Mouse (Mus musculus) myocyte (in vitro differentiated cells): ENCODE data around the gene Fbxo45. TPM values are rescaled to one million over a fixed set of nuclear protein-coding genes. Genes with fewer than 3 reads are reported as not detected.
"Not testable (repeated sequence)": the region's sequence is repeated elsewhere in the genome, so short reads cannot be mapped to it uniquely, and the experiment has no call there.

ENCODE experiments used
- H3K27me3 ChIP-seq: one replicate; pipeline ENCODE4 v1.6.1; 2011; ENCODE audit not compliant: control insufficient read depth, insufficient read depth, insufficient read length
- H3K36me3 ChIP-seq: one replicate; pipeline ENCODE4 v1.6.1; 2011; ENCODE audit not compliant: control insufficient read depth, insufficient read depth
- H3K4me2 ChIP-seq: one replicate; pipeline ENCODE4 v1.6.1; 2011; ENCODE audit warnings: low read depth, control low read depth
- H3K4me3 ChIP-seq: one replicate; pipeline ENCODE4 v1.5.1; 2011; ENCODE audit warnings: mild to moderate bottlenecking, control low read depth, moderate library complexity
- H3K79me2 ChIP-seq: one replicate; pipeline ENCODE4 v1.6.1; 2011; ENCODE audit not compliant: control insufficient read depth, insufficient read depth
- H3ac ChIP-seq: one replicate; pipeline ENCODE4 v1.6.1; 2011; ENCODE audit not compliant: control insufficient read depth, insufficient read length
- CEBPB ChIP-seq: IDR thresholded peaks from 2 replicates; pipeline ENCODE4 v1.6.1; 2011; ENCODE audit warnings: mild to moderate bottlenecking, moderate library complexity; ENCODE audit not compliant: poor library complexity, insufficient read depth, severe bottlenecking
- E2F4 ChIP-seq: IDR thresholded peaks from one replicate; pipeline ENCODE4 v1.6.1; 2011; ENCODE audit warnings: mild to moderate bottlenecking, control low read depth, moderate library complexity; ENCODE audit not compliant: insufficient read depth
- MAX ChIP-seq: IDR thresholded peaks from one replicate; pipeline ENCODE4 v1.6.1; 2011; ENCODE audit warnings: low read depth, mild to moderate bottlenecking, control low read depth
- MYOD1 ChIP-seq, 3 experiments: IDR thresholded peaks; one replicate each; pipeline ENCODE4 v1.6.1; 2011; ENCODE audit warnings: control low read depth in 2 of 3, low read depth in 2 of 3, mild to moderate bottlenecking in 2 of 3, moderate library complexity in 1 of 3; ENCODE audit not compliant: insufficient read length in 2 of 3, control insufficient read depth in 1 of 3
- MYOG ChIP-seq, 3 experiments: IDR thresholded peaks; one replicate each; pipeline ENCODE4 v1.6.1; 2011; ENCODE audit warnings: control low read depth in 2 of 3, low read depth in 2 of 3, mild to moderate bottlenecking in 2 of 3; ENCODE audit not compliant: insufficient read length in 2 of 3, control insufficient read depth in 1 of 3, insufficient read depth in 1 of 3
- POLR2A ChIP-seq: IDR thresholded peaks from one replicate; pipeline ENCODE4 v1.6.1; 2011; ENCODE audit warnings: low read depth, mild to moderate bottlenecking, control low read depth, moderate library complexity; ENCODE audit not compliant: insufficient read length
- POLR2AphosphoS2 ChIP-seq: IDR thresholded peaks from one replicate; pipeline ENCODE4 v1.6.1; 2011; ENCODE audit warnings: low read depth, control low read depth; ENCODE audit not compliant: insufficient read length
- REST ChIP-seq: IDR thresholded peaks from one replicate; pipeline ENCODE4 v1.6.1; 2011; ENCODE audit warnings: mild to moderate bottlenecking, control low read depth, moderate library complexity; ENCODE audit not compliant: insufficient read depth, insufficient read length
- SRF ChIP-seq: IDR thresholded peaks from one replicate; pipeline ENCODE4 v1.6.1; 2011; ENCODE audit warnings: low read depth; ENCODE audit not compliant: control insufficient read depth, insufficient read length
- TCF12 ChIP-seq: IDR thresholded peaks from one replicate; pipeline ENCODE4 v1.6.1; 2011; ENCODE audit warnings: mild to moderate bottlenecking, control low read depth; ENCODE audit not compliant: poor library complexity, insufficient read depth, severe bottlenecking
- TCF3 ChIP-seq: IDR thresholded peaks from one replicate; pipeline ENCODE4 v1.6.1; 2011; ENCODE audit warnings: low read depth, control low read depth; ENCODE audit not compliant: insufficient read length
- USF1 ChIP-seq: IDR thresholded peaks from one replicate; pipeline ENCODE4 v1.6.1; 2011; ENCODE audit warnings: low read depth, mild to moderate bottlenecking, control low read depth, moderate library complexity
- polyA plus RNA-seq: library from polyadenylated mRNA; unstranded; fragments of >200 nt; fragmentation: generic; extraction: Trizol; gene quantifications from one replicate; pipeline ENCODE4 v1.2.1, GENCODE M21; 2012; ENCODE audit warnings: missing spikeins

Gene Fbxo45
- polyA plus RNA-seq, 1 experiment = 3.9 TPM

DNA sequence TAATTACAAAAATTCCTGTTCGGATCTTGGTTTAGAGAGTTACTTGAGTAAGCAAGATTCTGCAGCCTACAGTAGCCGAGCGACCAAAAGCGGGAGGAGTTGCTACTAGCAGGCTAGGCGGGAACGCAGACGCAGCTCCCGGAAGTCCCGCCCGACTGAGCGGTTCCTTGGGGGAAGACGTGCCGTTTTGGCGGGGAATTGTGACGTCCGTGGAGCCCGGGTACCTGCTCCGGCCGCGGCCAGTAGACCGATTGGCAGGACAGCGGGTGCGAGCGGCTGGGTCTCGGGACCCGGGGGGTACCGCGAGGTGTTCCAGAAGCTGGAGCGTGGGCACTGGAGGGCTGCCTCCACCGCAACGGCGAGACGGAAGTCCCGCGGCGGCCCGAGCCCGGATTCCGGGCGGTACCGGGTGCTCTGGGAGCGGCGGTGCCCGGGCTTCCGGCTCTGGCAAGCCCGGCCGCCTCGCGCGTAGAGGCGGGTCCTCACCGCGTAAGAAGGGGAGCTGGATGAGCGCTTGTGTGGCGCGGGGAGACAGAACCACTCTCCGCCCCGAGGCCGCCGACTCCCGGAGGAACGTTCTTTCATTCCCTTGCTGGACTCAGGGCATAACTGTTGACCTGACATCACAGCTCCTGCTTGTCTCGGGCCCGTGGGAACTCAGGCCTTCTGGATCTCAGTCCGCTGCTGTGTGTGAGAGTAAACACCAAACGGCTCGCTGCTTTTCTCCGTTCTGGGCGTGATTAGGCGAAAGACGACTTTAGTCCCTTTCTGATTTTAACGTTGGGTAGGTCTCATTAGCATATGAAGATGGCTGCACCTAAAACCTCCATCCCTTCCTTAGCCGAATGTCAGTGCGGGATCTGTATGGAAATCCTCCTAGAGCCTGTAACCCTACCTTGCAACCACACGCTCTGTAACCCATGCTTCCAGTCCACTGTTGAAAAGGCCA is 30.6 kb upstream of the Fbxo45 start, which contains the start of gene Rnf168:
Rnf168 (plus strand) TSS at position 152 of the 949 bp plus-strand sequence.
- Histone ChIP-seq H3K36me3 (no peaks in the 10 kb centered on the region), H3K4me2 (peak within 1 kb of the TSS; percentile 74), H3ac (peak within 1 kb of the TSS; percentile 32), H3K27me3 (no peaks in the 10 kb centered on the region), H3K79me2 (peaks cover 36% of the 10 kb centered on the region), H3K4me3 (peak within 1 kb of the TSS; percentile 89)
- TF ChIP-seq TCF12 (no peak), POLR2A (peak; percentile 81), TCF3 (no peak), POLR2AphosphoS2 (peak; percentile 76), E2F4 (peak; percentile 68), USF1 (no peak)

GRCm38 (mm10) chr16:32275830-32276229 is 28.9 kb upstream of the Fbxo45 start:
- H3ac ChIP-seq = no peak overlapping the region
- no peak overlapping the region for H3K4me2 ChIP-seq
- TF ChIP-seq POLR2AphosphoS2 (no peak), MAX (no peak), TCF3 (no peak), MYOG (IDR thresholded peaks at IDR 0.05; ENCODE audit: control insufficient read depth in 1 of 3, insufficient read depth in 1 of 3, insufficient read length in 2 of 3, low read depth in 2 of 3) (no peak), REST (no peak), USF1 (no peak), E2F4 (no peak), CEBPB (no peak), MYOD1 (IDR thresholded peaks at IDR 0.05; ENCODE audit: control insufficient read depth in 1 of 3, insufficient read length in 2 of 3, low read depth in 2 of 3) (no peak)
- no peak overlapping the region for H3K4me3 ChIP-seq
- no peaks in the 10 kb centered on the region for H3K27me3 ChIP-seq
- no peaks in the 10 kb centered on the region for H3K36me3 ChIP-seq
- H3K79me2 ChIP-seq = peaks cover 30% of the 10 kb centered on the region

DNA sequence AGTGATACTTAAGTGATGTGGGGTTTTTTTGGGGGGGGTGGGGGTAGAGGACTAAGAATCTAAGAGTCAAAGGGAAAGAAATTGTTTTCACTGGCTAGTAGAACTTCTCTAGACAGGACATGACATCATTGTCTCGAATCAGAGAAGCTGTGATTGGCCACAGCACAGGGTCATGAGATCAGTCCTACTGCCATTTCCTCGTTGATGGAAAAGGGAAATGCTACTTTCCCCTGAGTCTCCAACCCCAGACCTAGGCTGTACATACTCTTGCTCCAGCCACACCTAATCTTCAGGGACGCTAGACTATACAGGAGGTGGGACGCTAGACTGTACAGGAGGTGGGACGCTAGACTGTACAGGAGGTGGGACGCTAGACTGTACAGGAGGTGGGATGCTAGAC is 28.1 kb upstream of the Fbxo45 start:
- H3K4me3 ChIP-seq = no peak overlapping the region
- H3K27me3 ChIP-seq = no peaks in the 10 kb centered on the region
- no peak overlapping the region for H3K4me2 ChIP-seq
- TF ChIP-seq MYOG (IDR thresholded peaks at IDR 0.05; ENCODE audit: control insufficient read depth in 1 of 3, insufficient read depth in 1 of 3, insufficient read length in 2 of 3, low read depth in 2 of 3) (no peak), MAX (no peak), REST (no peak), USF1 (no peak), SRF (no peak), MYOD1 (IDR thresholded peaks at IDR 0.05; ENCODE audit: control insufficient read depth in 1 of 3, insufficient read length in 2 of 3, low read depth in 2 of 3) (no peak), TCF12 (no peak), POLR2A (no peak), E2F4 (no peak)
- H3ac ChIP-seq = no peak overlapping the region
- peaks cover 23% of the 10 kb centered on the region for H3K79me2 ChIP-seq
- H3K36me3 ChIP-seq = no peaks in the 10 kb centered on the region

GRCm38 (mm10) chr16:32273338-32273737 is 26.4 kb upstream of the Fbxo45 start:
- Histone ChIP-seq H3K4me3 (no peak overlapping the region), H3K27me3 (no peaks in the 10 kb centered on the region), H3K79me2 (peaks cover 6% of the 10 kb centered on the region), H3ac (no peak overlapping the region), H3K36me3 (no peaks in the 10 kb centered on the region), H3K4me2 (no peak overlapping the region)
- no peak for TF ChIP-seq TCF3
- no peak for TF ChIP-seq SRF
- TF ChIP-seq E2F4 = no peak
- TF ChIP-seq POLR2AphosphoS2 = no peak
- no peak for TF ChIP-seq TCF12
- no peak for TF ChIP-seq REST
- no peak for TF ChIP-seq POLR2A
- TF ChIP-seq MAX = no peak
- TF ChIP-seq MYOG (IDR thresholded peaks at IDR 0.05; ENCODE audit: control insufficient read depth in 1 of 3, insufficient read depth in 1 of 3, insufficient read length in 2 of 3, low read depth in 2 of 3) = no peak
- TF ChIP-seq CEBPB = no peak
- TF ChIP-seq MYOD1 (IDR thresholded peaks at IDR 0.05; ENCODE audit: control insufficient read depth in 1 of 3, insufficient read length in 2 of 3, low read depth in 2 of 3) = no peak

GRCm38 (mm10) chr16:32271291-32271690 is 24.3 kb upstream of the Fbxo45 start, which contains the start of gene Smco1:
Gene Smco1 (plus strand): TSS chr16:32271468.
- TF ChIP-seq MYOG (IDR thresholded peaks at IDR 0.05; ENCODE audit: control insufficient read depth in 1 of 3, insufficient read depth in 1 of 3, insufficient read length in 2 of 3, low read depth in 2 of 3) (no peak), CEBPB (no peak), TCF3 (no peak), POLR2AphosphoS2 (no peak), MAX (no peak), TCF12 (no peak), SRF (no peak), E2F4 (no peak), MYOD1 (IDR thresholded peaks at IDR 0.05; ENCODE audit: control insufficient read depth in 1 of 3, insufficient read length in 2 of 3, low read depth in 2 of 3) (no peak), USF1 (no peak), REST (no peak), POLR2A (no peak)
- Histone ChIP-seq H3K79me2 (no peaks in the 10 kb centered on the region), H3K36me3 (no peaks in the 10 kb centered on the region), H3K4me3 (no peak within 1 kb of the TSS), H3ac (no peak within 1 kb of the TSS), H3K27me3 (peaks cover 6% of the 10 kb centered on the region), H3K4me2 (no peak within 1 kb of the TSS)

DNA sequence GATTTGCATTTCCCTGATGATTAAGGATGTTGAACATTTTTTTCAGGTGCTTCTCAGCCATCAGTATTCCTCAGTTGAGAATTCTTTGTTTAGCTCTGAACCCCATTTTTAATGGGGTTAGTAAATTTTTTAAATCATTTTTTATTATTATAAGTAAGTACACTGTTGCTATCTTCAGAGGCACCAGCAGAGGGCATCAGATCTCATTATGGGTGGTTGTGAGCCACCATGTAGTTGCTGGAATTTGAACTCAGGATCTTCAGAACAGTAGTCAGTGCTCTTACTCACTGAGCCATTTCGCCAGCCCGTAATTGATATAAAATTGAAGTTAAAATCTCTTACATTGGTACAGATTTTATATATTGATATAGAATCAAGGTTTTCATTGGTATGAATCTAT is 17.3 kb upstream of the Fbxo45 start:
- not testable (repeated sequence) for H3K27me3 ChIP-seq, H3K4me3 ChIP-seq, H3ac ChIP-seq, H3K36me3 ChIP-seq, H3K79me2 ChIP-seq, H3K4me2 ChIP-seq
